Mouse (Mus musculus) heart, adult 2 months (tissue): Measurements from ENCODE around the gene Slc35f2.

Experiments used
- CTCF ChIP-seq: fragments of 200-600 bp; IDR thresholded peaks from 2 replicates; pipeline ENCODE4 v1.8.1; 2022; ENCODE audit warnings: antibody characterized with exemption, mild to moderate bottlenecking, moderate library complexity
- EP300 ChIP-seq: fragments of 200-500 bp; IDR thresholded peaks from 2 replicates; pipeline ENCODE4 v1.6.1; 2011; ENCODE audit warnings: low read depth, low read length, control low read depth; ENCODE audit not compliant: insufficient read depth
- POLR2A ChIP-seq: fragments of 200-500 bp; IDR thresholded peaks from 2 replicates; pipeline ENCODE4 v1.6.1; 2011; ENCODE audit warnings: mild to moderate bottlenecking, low read depth, low read length, control low read depth; ENCODE audit not compliant: insufficient read depth

- TF ChIP-seq CTCF (no peak), POLR2A (no peak), EP300 (no peak)
These were observed 64.6 kb downstream of the Slc35f2 start for GRCm38 (mm10) chr9:53835976-53836375.
